ENCODE assay signal across 8 mouse cellular contexts in the genomic region with DNA sequence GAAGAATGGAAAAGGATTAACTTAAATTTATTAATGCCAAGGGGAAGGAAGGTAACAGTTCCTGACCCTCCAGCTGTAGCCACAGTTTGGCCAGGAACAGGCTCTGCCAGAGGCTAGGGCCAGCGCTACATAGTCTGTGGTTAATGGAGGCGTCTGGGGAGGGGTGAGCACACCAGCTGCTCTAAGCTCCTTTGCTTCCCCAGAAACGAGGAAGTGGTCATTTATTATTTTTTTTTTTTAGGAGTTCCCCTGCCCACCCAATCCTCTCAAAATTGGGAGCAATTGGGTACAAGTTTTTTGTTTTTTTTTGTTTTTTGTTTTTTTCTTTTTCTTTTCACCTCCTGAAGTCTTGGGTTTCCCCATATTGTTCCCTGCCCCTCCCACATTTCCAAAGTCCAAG. TPM values are rescaled to one million over a fixed set of nuclear protein-coding genes. Genes with fewer than 3 reads are reported as not detected.
DNase-seq lines count a peak whose midpoint lies in the region; ATAC-seq and TF ChIP-seq lines count a peak whose summit lies in the region.

No protein-coding gene starts in this region.

- peaks cover 16% of the 10 kb centered on the region for H3K4me1 ChIP-seq in kidney, embryonic 14.5 days (ENCODE audit: control insufficient read depth, insufficient read depth, low read length)
- peaks cover 18% of the 10 kb centered on the region for H3K4me1 ChIP-seq in hindbrain, embryonic 16.5 days (ENCODE audit: control insufficient read depth, insufficient read depth, low read depth, low read length)
- H3K4me1 ChIP-seq in midbrain, embryonic 14.5 days (ENCODE audit: control insufficient read depth, insufficient read depth, low read length) = peaks cover 18% of the 10 kb centered on the region
- H3K4me1 ChIP-seq in cerebellum, adult 2 months (ENCODE audit: control insufficient read depth, insufficient read depth, low read length) = no peaks in the 10 kb centered on the region; the same call in 1 of the 2 replicates

- H3K4me3 ChIP-seq in kidney, embryonic 14.5 days (ENCODE audit: low read length) = peak overlapping the region; percentile 98
- no peak overlapping the region for H3K4me3 ChIP-seq in hindbrain, embryonic 16.5 days (ENCODE audit: low read length)
- peak overlapping the region; percentile 92 for H3K4me3 ChIP-seq in midbrain, embryonic 14.5 days (replicated peaks; ENCODE audit: low read depth, low read length)
- no peak overlapping the region for H3K4me3 ChIP-seq in cerebellum, adult 2 months (replicated peaks; ENCODE audit: insufficient read depth, low read depth, low read length)

- no peak for TF ChIP-seq CTCF in cerebellum, adult 2 months (IDR thresholded peaks at IDR 0.05; ENCODE audit: borderline replicate concordance, insufficient read depth, low read depth, low read length)

- no peaks in the 10 kb centered on the region for H3K27me3 ChIP-seq in kidney, embryonic 14.5 days (ENCODE audit: control insufficient read depth, insufficient read depth, low read length)
- H3K27me3 ChIP-seq in hindbrain, embryonic 16.5 days (replicated peaks; ENCODE audit: control insufficient read depth, insufficient read depth, low read length) = no peaks in the 10 kb centered on the region
- no peaks in the 10 kb centered on the region for H3K27me3 ChIP-seq in midbrain, embryonic 14.5 days (ENCODE audit: control insufficient read depth, insufficient read depth, low read length)
- no peaks in the 10 kb centered on the region for H3K27me3 ChIP-seq in cerebellum, adult 2 months (ENCODE audit: control insufficient read depth, insufficient read depth, low read length)

- H3K36me3 ChIP-seq in kidney, embryonic 14.5 days (ENCODE audit: control insufficient read depth, insufficient read depth, low read length) = peaks cover 51% of the 10 kb centered on the region
- peaks cover 21% of the 10 kb centered on the region for H3K36me3 ChIP-seq in hindbrain, embryonic 16.5 days (ENCODE audit: control insufficient read depth, insufficient read depth, low read length)
- peaks cover 51% of the 10 kb centered on the region for H3K36me3 ChIP-seq in midbrain, embryonic 14.5 days (ENCODE audit: control insufficient read depth, insufficient read depth, low read length)

- TF ChIP-seq POLR2A in cerebellum, adult 2 months (IDR thresholded peaks at IDR 0.05; ENCODE audit: borderline replicate concordance, insufficient read depth, low read length) = no peak

- peak overlapping the region; percentile 78 for H3K4me2 ChIP-seq in kidney, embryonic 14.5 days (replicated peaks; ENCODE audit: low read depth, low read length)
- peak overlapping the region; percentile 73; the same call in 1 of the 2 replicates for H3K4me2 ChIP-seq in hindbrain, embryonic 16.5 days (ENCODE audit: low read length)
- H3K4me2 ChIP-seq in midbrain, embryonic 14.5 days (ENCODE audit: low read length) = peak overlapping the region; percentile 84

- peak overlapping the region; percentile 97; the same call in 1 of the 2 replicates for H3K27ac ChIP-seq in kidney, embryonic 14.5 days (ENCODE audit: low read depth, low read length)
- H3K27ac ChIP-seq in hindbrain, embryonic 16.5 days (ENCODE audit: low read depth, low read length) = no peak overlapping the region
- no peak overlapping the region for H3K27ac ChIP-seq in midbrain, embryonic 14.5 days (replicated peaks; ENCODE audit: low read depth, low read length)
- no peak overlapping the region for H3K27ac ChIP-seq in cerebellum, adult 2 months (ENCODE audit: insufficient read depth, low read length)

- H3K9ac ChIP-seq in kidney, embryonic 14.5 days (ENCODE audit: low read depth, low read length) = peak overlapping the region; percentile 99; the same call in 1 of the 2 replicates
- H3K9ac ChIP-seq in hindbrain, embryonic 16.5 days (ENCODE audit: low read depth, low read length) = no peak overlapping the region
- H3K9ac ChIP-seq in midbrain, embryonic 14.5 days (replicated peaks; ENCODE audit: low read length) = peak overlapping the region; percentile 95; the same call in 1 of the 2 replicates

- ATAC-seq in kidney, embryonic 14.5 days (ENCODE audit: low FRiP score, low TSS enrichment) = no peak
- ATAC-seq in hindbrain, embryonic 16.5 days = no peak
- ATAC-seq in midbrain, embryonic 14.5 days (ENCODE audit: low FRiP score, low TSS enrichment) = no peak

- WGBS in kidney, embryonic 14.5 days = 19% methylated on average over 3 of the region's 3 CpGs
- 25% methylated on average over 3 of the region's 3 CpGs for WGBS in hindbrain, embryonic 16.5 days
- 19% methylated on average over 3 of the region's 3 CpGs for WGBS in midbrain, embryonic 14.5 days
- WGBS in cerebellum, adult 2 months = 11% methylated on average over 3 of the region's 3 CpGs

- no peak for DNase-seq in kidney, adult 11 months
- DNase-seq in ZHBTc4 (ENCODE audit: low read depth, low spot score) = peak; percentile 16
- DNase-seq in midbrain, embryonic 14.5 days = no peak
- DNase-seq in layer of hippocampus, adult 9-11 months = no peak
- no peak for DNase-seq in cerebellum, adult 2 months
- DNase-seq in kidney, postnatal 25 days = no peak

- no peaks in the 10 kb centered on the region for H3K9me3 ChIP-seq in kidney, embryonic 14.5 days (ENCODE audit: control insufficient read depth, low read length)
- H3K9me3 ChIP-seq in hindbrain, embryonic 16.5 days (ENCODE audit: control insufficient read depth, low read length) = no peaks in the 10 kb centered on the region
- H3K9me3 ChIP-seq in midbrain, embryonic 14.5 days (ENCODE audit: control insufficient read depth, low read length) = no peaks in the 10 kb centered on the region

RNA-seq across cellular contexts. Expression of gene Supt16, which starts 0.9 kb away (rescaled TPM):
- 55.1 and 111 TPM in 2 replicates for polyA plus RNA-seq in kidney, embryonic 14.5 days (2014; fragmentation: Nextera tagmentation; extraction: Ambion mirVana)
- 37.1 and 39.0 TPM in 2 replicates for polyA plus RNA-seq in hindbrain, embryonic 16.5 days (2015; fragmentation: Nextera tagmentation; extraction: Ambion mirVana)
- polyA plus RNA-seq in midbrain, embryonic 14.5 days (2014; fragmentation: Nextera tagmentation; extraction: Ambion mirVana) = 58.7 and 74.9 TPM in 2 replicates
- polyA plus RNA-seq in cerebellum, adult 2 months (2012; rRNA removed) = 32.2 and 33.9 TPM in 2 replicates

RNA-seq across cellular contexts. Expression of gene Chd8, which starts 59.4 kb away (rescaled TPM):
- polyA plus RNA-seq in kidney, embryonic 14.5 days (2014; fragmentation: Nextera tagmentation; extraction: Ambion mirVana) = 48.6 and 57.1 TPM in 2 replicates
- polyA plus RNA-seq in hindbrain, embryonic 16.5 days (2015; fragmentation: Nextera tagmentation; extraction: Ambion mirVana) = 31.0 and 32.9 TPM in 2 replicates
- 47.5 and 53.4 TPM in 2 replicates for polyA plus RNA-seq in midbrain, embryonic 14.5 days (2014; fragmentation: Nextera tagmentation; extraction: Ambion mirVana)
- polyA plus RNA-seq in cerebellum, adult 2 months (2012; rRNA removed) = 66.8 and 67.6 TPM in 2 replicates

Comparison
In these comparisons a context has a peak if more than half of its experiments do, and no peak if none do; other contexts are left out.
1. H3K4me3 ChIP-seq: peak in kidney, embryonic 14.5 days (single experiment) and midbrain, embryonic 14.5 days (single experiment); none in hindbrain, embryonic 16.5 days (single experiment) and cerebellum, adult 2 months (single experiment).
2. Peak in every context shown above with its lines, with median percentiles within 50 percentile points of each other: H3K4me2 ChIP-seq.